Mouse (Mus musculus): ENCODE measurements around the gene A830018L16Rik.

DNA sequence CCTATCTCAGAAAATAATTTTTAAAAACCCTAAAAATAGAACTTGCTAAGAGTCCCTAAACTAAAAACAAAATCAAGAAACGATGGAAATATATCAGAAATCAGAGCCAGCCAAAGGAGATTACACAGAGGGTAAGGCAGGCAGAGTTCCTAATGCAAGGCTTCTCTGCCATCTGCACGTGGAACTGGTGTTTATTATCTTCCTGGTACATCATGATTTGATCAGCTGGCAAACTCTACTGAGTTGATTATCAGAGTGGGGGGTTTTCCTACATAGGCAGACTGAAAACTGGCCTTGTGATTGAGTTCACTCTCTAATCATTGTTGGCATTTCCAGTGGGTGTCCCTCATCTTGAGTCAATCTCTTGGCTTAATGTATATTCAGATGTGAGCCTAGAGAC is 583.7 kb downstream of the A830018L16Rik start:
- TF ChIP-seq CTCF (IDR thresholded peaks at IDR 0.05; ENCODE audit: extremely low read depth, insufficient read depth, low read length) (no peak), POLR2A (IDR thresholded peaks at IDR 0.05; ENCODE audit: extremely low read depth, insufficient read depth, low read length) (no peak)
